Mouse (Mus musculus): ENCODE data around the gene 1700030K09Rik.

1700030K09Rik gene

DNA sequence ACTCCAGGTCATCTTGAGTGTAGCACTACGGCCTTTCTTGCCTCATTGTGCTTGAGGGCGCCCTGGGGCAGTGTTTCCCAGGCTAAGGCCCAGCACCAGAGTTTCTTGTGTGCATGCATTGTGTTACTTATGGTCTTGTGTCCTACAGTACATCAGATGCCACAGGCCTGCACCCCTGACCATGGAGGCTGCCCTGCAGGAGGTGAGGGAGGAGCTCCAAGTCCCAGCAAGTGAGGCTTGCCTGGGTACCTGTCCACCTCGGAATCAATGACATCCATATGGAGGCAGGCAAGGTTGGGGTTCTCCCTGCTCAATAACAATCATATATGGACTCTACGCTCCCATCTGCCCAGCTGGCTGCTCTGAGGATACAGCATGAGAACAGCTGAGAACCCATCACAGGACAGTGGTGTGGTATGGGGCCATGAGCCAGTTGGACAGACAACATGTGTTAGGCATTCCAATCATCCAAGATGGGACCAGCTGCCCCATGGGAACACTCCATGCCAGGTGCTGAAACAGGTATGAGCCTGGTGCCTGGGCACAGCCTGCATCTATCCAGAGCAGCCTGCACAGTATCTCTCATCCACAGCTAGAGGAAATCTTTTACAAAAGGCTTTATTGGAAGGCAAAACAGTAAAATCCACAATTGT lies 16.3 kb downstream of the 1700030K09Rik start:
- no peak for DNase-seq (ENCODE audit: low spot score in 2 of 2)

DNA sequence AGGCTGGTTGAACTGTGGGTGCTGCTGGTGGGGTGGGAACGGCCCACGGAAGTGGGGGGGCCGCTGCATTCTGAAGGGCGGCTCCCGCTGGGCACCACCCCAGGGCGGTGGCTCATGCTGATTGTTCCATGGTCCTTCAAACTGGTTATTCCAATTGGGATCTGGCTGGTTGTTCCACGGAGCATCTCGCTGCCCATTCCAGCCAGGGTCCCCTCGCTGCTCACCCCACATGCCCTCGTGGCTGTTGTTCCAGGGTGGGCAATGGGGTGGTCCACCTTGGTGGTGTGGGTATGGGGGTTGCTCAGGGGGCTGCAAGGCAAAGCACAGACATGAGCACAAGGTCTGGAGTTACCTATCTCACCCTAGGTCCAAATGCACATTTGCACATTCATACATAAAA lies 20.5 kb downstream of the 1700030K09Rik start:
- no peak for DNase-seq (ENCODE audit: low spot score in 2 of 2)

DNA sequence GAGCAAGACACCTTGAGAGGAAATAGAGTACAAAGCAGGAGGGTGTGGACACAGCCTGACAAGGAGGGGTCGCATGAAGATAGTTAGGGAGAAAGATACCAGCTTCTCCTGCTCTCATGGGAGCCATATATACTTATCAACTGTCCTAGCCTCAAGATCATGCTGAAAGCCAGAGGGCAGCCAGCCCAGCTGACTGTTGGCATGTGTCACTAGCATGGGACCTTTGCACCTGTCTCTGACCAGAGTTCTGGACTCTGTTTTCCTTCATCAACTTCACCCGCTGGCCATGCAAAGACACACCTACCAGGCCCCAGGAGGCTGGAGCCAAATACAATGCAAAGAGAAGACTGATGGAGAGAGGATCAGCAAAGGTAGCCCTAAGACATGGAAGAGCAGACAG lies 25.6 kb downstream of the 1700030K09Rik start:
- DNase-seq (ENCODE audit: low spot score in 2 of 2) = no peak

DNA sequence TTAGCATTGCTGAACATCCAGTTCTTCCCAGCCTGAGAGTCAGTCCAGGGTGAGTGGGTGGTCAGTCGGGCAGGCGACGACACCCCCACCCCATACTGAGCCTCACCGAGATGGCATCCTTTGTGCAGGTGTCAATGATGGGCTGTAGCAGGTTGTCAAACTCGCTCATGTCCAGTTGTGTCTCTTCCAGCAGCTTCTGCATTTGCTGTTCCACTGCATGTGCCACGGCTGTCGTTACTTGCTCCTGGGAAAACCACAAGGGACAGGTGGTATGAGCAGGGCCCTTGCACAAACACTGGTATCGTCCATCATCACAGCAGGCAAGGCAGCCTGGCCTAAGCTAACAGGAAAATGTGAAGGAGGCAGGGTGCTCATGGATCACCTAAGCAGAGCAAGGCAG lies 26.3 kb downstream of the 1700030K09Rik start:
- DNase-seq (ENCODE audit: low spot score in 2 of 2) = no peak

DNA sequence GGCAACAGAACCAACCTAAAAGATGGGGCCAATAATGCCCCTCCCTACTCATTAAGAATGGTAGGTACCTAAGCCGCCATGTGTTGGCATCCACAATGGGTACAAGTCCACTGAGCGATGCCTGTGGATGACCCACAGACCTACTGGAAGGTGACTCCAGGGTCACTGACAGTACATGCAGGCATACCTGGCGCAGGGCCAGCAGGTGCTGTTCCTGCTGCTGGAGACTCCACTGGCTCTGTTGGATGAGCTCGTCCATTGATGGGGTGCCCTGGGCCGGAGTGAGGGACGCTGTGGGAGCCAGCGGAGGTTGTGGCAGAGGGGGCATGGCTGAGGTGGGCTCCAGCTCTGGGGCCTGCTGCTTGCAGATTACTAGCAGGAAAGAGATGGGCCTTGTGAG lies 27.0 kb downstream of the 1700030K09Rik start:
- no peak for DNase-seq (ENCODE audit: low spot score in 2 of 2)

DNA sequence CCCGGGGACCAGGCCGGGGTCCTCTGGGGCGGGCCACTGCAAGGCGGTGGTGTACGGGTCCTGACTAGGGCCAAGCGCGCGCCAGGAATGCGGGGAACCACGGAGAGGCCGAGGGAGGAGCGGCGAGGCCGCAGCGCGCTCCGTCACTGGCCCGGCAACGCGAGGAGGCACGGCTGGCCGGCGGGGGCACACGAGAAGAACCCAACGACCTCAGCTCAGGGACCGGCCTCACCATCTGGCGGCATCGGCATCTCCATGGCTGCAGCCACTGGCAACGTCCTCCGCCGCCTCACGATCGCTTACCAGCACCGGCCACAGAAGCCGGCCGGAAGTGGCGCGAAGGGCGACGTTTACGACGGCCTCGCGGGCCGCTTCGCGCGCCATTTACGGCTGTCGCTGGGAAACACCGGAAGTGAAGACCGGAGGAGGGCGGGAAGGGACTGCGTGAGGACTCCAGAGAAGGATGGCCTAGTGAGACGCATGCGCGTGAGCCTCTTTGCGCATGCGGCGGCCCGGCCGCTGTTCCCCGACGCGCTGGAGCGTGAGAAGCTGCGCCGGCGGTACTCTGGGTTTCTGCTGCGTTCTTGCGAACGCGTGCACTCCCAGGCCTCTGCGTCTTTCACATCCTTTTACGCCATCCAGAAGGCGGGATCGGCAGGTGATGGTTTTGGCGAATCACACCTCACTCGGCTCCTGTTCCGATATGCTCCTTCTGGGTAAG lies 31.3 kb downstream of the 1700030K09Rik start, which contains the start of gene Cherp:
TSS of gene Cherp (minus strand) at position 401 of the 721 bp plus-strand sequence.
- peak; percentile 93 to 96 for DNase-seq (ENCODE audit: low spot score in 2 of 2)

DNA sequence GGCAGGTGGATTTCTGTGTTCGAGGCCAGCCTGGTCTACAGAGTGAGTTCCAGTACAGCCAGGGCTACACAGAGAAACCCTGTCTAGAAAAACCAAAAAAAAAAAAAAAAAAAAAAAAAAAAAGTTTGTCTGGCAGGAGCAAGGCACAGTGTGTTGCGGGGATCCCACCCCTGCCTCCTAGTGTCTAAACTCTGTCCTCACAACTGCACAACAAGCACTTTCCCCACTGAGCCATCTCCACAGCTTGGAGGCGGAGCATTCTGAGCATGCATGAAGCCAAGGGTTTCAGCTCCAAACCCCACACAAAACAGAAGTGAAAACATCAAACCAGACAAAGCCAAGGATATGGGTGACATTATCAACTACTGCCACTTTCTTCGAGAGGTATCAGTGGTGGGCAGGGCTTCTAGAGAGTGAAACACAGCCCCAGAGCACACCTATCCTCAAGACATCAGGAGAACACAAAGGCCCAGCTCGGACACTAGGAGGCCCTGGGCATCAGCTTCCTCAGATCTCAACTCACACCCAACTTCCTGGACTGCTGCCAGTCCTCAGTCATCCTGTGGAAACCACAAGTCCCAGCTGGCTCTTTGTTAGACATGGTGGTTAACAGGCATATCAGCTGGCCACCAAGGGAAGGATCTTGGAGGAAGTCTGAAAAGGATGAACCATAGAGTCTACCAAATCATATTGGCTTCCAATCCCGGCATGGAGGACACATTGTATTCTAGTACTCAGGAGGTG lies 41.9 kb downstream of the 1700030K09Rik start:
- no peak for DNase-seq (ENCODE audit: low spot score in 2 of 2)

DNA sequence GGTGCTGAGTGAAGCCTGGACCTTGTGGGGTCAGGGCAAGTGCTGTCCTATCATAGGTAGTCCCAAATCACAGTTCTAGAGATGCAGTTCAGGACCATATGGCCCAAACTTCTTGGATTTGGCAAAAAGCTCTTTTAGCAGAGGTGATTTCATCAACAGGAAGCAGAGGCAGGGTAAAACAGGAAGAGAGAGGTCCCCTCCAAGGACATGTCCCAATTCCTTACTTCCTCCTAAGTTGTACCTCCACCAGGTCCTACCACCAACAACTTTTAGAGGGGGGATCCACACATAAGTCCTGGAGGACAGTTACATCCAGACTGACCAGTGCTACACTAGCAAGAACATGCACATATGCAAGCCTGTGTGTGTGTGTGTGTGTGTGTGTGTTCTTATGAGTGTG lies 43.3 kb downstream of the 1700030K09Rik start:
- no peak for DNase-seq (ENCODE audit: low spot score in 2 of 2)

DNA sequence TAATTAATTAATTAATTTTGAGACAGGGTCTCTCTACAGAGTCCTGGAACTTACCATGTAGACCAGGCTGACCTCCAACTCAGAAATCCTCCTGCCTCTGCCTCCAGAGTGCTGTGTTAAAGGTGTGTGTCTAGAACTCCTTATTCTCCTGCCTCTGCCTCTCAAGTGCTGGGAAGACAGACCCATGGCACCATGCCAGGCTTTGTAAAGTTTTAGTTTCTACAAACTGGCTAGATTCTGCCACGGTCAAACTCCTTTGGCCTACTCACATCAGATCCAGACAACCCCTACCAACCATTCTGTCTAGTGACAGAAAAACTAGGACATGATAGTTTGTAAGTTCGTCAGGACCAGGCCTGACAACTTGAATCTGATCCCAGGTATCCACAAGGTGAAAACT lies 47.3 kb downstream of the 1700030K09Rik start:
- no peak for DNase-seq (ENCODE audit: low spot score in 2 of 2)

DNA sequence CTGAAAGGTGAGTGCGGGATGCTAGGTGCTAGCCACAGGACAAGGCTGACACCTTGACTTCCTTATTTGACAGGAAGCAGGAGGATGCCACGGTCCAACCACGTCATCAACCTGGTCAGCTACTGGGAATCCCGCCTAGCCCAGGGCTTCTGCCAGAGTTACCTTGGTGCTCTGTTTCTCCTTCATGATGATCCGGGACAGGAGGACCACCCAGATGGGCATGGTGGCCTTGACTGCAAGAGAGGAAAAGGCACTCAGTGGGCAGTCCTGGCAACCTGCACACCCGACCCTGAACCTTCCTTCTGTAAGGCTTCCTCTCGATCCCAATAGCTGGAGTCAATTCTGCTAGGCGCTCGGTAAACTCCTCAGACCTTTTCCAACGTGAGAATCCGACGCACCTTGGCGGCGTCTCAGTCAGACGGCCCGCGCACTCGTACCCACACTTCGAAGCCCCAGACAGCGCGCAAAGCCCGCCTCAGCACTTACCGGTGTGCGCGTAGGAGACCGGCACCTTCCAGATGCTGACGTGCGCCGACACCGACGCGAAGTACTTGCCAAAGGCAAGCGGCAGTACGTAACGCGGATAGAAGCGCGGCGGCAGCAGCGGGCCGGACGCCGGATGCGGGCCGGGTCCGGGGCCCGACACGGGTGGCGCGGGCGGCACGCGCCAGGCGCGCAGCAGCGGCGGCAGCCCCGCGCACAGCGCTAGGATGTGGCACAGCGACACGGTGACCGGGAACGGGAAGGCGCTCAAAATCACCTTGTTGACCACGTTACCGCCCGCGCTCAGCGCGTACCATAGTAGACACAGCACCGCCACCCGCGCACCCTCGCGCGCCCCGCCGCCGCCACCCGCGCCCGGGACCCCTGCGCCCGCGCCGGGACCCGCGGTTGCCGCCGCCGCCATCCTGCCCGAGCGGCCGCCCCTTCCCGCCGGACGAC lies 48.3 kb downstream of the 1700030K09Rik start, which contains the start of gene Slc35e1:
TSS of gene Slc35e1 (minus strand) at position 935 of the 942 bp plus-strand sequence.
- DNase-seq (ENCODE audit: low spot score in 2 of 2) = peak in 1 of 2 experiments; percentile 24

DNA sequence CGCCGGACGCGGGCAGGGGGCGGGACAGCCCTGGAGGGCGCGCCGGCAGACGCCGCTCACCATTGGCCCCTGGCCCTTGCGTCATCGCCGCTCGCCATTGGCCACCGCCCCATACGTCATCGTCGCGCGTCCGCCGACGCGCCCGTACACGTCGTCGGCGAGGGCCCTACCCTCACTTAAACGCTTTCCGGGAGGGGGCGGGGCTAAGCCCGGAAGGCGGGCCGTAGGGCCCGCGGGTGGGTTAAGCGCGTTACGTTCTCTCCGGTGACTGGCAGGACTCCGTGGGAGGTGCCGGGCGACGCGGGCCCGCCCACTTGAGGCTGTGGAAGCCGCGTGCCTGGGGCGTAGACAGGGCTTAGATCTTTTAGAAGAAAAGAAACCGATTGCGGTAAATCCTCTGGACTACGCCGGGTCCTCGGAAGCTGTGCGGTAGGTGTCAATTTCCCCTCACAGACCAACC lies 49.0 kb downstream of the 1700030K09Rik start:
- peak; percentile 100 for DNase-seq (ENCODE audit: low spot score in 2 of 2)

DNA sequence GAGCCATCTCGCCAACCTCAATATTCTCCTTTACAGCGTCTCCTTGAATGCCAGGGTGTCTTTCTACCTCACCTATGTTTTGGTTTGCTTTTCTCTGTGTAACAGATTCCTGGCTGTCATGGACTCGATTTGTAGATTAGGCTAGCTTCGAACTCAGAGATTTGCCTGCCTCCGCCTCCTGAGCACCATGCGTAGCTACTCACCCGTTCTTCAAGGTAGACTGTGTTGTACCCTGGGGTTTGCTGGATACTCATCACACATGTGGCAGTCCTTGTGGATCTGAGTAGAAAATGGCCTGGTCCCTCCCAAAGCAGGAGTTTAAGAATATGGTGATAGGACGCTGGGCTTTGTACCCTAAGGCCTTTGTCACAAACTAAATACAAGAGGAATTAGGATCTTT lies 49.7 kb downstream of the 1700030K09Rik start:
- no peak for DNase-seq (ENCODE audit: low spot score in 2 of 2)

DNA sequence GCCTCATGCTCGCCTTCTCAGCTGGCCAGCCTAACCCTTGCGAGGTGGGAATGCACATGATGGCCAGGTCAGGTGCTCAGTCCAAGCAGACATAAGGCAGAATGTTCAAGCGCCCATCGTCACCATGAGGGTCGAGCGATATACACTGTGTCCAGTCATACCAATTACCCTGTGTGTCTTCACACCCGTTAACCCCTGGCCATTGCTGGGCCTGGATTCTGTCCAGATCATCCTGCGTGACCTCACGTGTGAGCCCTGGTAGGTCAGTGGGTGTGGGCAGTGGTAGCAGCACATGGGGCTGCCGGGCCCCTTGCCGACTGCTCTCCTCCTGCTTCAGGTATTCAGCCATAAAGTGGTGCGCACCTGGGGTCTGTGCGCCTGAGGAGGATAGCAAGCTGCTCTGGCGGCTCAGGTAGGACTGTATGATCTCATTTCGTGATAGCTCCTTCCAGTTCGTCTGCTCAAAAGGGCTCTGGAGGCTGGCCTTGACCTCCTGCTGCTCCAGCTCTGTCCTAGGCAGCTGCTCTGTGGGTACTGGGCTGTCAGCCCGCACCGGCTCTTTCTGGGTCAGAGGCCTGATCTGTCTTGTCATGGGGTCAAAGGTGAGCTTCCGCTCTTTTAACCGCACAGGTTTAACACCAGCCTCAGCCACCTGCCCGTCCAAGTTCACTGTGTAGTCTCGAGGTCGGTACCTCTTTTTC lies 51.9 kb downstream of the 1700030K09Rik start:
- no peak for DNase-seq (ENCODE audit: low spot score in 2 of 2)

DNA sequence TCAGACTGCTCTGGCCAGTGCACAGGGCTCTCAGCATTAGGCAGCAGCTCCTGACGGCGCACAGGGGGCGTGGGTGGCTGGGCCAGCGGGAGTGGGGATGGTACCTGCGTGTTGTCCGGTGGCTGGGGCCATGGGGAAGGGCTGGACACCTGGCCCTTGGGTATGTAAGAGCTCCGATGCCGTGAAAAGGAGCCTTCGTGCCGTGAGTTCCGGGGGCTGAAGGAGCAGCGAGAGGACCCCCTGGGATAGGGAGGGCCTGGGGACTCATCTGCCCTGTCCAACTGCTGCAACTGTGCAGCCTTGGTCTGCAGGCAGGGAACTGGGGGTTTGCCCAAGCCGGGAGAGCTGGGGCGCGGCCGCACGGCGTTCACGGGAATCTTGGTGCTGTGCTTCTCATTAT lies 52.5 kb downstream of the 1700030K09Rik start:
- DNase-seq (ENCODE audit: low spot score in 2 of 2) = no peak

DNA sequence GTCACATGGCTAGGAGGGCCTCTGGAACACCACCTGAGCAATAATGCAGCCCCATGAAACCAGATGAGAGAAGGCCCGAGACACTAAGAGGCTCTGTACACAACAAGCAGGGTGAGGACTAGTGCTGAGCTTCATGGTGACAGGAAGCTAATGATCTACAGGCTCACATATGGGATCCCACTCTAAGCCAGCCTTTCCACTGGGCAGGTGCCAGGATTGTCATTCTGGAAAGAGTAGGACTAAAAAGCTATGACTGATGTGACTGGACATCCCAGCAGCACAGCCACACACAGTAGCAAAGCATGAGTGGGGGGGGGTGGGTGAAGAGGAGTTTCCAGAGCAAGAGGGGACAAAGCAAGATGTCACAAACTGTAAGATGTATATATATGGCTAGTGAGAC lies 54.2 kb downstream of the 1700030K09Rik start:
- no peak for DNase-seq (ENCODE audit: low spot score in 2 of 2)

DNA sequence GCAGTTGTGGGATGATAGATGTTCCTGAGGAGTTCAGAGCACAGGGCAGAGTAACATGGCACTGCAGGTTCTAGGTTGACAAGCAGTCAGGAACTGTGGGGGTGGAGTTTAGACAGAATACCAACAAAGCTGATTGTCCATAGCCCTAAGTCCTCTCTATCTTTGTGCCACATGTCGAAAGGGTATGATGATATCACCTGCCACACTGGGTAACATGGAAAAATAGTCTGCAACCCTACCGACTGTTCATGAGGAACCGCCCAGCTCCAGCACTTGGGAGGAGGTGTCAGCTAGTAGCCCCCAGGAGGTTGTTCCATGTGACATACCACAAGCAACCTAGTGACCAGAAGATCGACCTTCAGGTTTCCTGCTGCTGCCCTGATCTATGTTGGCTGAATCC lies 54.8 kb downstream of the 1700030K09Rik start:
- DNase-seq (ENCODE audit: low spot score in 2 of 2) = no peak

DNA sequence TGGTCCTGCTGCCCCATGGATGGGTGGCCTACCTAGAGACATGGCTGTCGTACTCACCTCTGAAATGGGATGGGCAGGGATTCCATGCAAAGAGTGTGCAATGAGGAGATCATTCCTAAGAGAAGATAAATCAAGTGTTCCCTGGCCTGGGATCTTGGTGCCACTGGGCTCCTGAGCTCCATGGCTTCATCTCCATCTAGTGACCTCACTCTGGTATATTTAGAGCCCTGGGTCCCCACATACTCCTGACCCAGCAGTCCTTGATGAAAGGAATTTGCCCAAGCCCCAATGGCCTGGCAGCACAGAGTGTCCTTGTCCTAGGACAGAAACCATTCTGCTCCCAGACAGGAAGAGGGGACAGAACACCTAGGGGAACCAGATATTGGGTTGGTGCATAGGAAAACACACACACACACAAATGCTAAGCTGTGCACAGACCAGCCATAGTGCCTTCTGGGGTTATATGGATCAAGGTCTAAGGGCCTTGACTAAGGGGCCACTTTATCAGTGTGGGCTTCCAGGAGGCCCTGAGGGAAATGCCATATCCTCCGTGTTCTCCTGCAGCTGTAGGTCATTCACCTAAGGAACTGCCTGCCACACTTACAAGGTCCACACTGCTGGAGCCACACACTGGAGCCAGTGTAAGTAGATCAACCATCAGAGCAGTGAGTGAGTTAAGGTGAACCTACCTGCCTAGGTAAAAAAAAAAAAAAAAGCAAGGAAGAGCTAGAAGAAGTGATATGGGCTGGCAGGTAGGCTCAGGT lies 56.0 kb downstream of the 1700030K09Rik start:
- no peak for DNase-seq (ENCODE audit: low spot score in 2 of 2)

DNA sequence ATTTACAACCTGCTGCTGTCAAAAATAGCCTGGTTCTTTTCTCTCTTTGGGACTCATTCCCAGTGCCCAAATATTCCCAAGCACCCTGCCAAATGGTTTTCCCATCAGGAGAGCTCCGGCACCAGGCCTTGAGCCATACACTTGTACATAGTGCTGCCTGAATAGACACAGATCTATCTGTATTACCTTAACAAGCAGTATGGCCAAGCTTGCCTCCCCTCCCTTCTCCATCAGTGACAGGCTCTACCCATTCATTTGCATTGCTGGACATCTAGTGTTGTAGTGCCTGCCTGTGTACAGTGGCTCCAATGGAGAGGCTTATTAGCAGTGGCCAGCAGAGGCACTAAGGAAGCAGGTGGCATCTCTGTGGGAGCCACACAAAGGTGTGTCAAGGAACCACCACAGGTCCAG lies 56.8 kb downstream of the 1700030K09Rik start:
- no peak for DNase-seq (ENCODE audit: low spot score in 2 of 2)

DNA sequence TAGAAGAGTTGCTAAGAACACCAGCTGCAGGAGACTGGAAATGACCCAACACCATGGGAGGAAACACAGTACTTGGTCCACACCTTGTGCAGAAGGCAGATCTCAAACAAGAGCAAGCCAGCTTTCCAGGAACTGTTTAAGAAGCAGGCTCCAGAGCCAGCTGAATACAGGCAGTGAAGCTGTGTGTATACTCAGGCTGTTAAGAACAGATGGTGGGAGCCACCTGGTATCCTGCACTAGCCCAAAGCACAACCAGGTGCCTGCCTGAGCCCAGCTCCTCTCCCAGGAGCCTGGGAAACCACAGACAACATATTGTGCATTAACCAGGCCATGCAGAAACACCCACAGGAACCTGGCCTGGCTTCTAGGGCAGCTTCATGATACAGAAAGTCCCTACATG lies 60.5 kb downstream of the 1700030K09Rik start:
- no peak for DNase-seq (ENCODE audit: low spot score in 2 of 2)

All from thymus, postnatal 10 days (tissue).